Mouse (Mus musculus) cerebellum, postnatal 14 days (tissue): ENCODE measurements around the gene Defb46.

ENCODE experiments used
- DNase-seq, 2 experiments: peaks; one replicate each; pipeline ENCODE4 v3.0.0; 2021; ENCODE audit warnings: mixed read lengths in 2 of 2

The Defb46 gene

DNA sequence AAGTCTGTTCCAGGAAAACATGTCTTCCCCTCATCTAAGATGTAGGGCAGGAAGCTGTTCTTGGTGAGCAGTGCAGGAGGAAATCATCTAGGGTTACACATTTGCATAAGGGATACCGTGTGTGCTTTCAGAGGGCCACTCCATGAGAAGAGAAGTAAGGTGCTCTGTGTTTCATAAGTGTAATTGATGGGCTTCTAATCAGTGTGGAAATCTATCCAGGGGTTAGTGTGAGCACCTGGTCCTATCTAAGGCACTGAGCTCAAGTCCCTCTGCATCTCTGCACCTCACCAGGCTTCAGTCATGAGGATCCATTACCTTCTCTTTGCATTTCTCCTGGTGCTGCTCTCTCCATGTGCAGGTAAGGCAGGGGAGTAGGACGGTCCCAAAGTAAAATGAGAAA, at the start of gene Defb46:
TSS of gene Defb46 (plus strand) at position 301 of the 400 bp plus-strand sequence.
- no peak for DNase-seq

GRCm38 (mm10) chr8:19225161-19225560, 14.6 kb upstream of the Defb46 start, which contains the start of gene Defb6:
Gene Defb6 (plus strand): TSS chr8:19225478.
- DNase-seq = no peak

GRCm38 (mm10) chr8:19238101-19238500, 1.6 kb upstream of the Defb46 start:
- no peak for DNase-seq

DNA sequence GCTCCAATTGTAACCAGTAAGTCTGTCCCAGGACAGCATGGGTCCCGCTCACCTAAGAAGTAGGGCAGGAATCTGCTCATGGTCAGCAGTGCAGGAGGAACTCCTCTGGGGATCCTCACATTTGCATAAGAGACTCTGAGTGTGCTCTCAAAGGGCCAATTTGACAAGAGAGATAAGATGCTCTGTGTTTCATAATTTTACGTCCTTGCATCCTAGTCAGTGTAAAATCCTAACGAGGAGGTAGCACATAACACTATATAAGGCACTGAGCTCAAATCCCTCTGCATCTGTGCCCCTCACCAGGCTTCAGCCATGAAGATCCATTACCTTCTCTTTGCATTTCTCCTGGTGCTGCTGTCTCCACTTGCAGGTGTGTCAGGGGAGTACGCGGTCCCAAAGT, 7.6 kb downstream of the Defb46 start, which contains the start of gene Defb5:
TSS of gene Defb5 (plus strand) at position 301 of the 400 bp plus-strand sequence.
- DNase-seq = no peak

DNA sequence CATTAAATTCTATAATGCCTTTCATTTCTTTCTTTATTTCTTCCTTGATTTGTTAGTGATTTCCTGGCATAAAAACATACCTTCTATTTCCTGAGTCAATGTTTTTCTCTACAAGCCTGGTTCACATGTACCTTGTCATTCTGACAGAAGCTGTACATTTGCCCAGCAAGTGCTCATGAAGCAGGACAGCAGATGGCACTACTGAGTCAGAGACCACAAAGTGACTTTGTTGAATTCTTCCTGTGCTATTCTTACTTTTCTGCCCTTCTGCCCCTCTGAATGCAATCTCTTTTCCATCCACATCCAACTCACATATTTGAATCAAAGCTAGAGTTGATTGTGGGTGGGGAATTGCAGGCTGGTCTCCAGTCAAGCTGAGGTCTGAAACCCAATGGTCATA, 18.4 kb downstream of the Defb46 start:
- no peak for DNase-seq

DNA sequence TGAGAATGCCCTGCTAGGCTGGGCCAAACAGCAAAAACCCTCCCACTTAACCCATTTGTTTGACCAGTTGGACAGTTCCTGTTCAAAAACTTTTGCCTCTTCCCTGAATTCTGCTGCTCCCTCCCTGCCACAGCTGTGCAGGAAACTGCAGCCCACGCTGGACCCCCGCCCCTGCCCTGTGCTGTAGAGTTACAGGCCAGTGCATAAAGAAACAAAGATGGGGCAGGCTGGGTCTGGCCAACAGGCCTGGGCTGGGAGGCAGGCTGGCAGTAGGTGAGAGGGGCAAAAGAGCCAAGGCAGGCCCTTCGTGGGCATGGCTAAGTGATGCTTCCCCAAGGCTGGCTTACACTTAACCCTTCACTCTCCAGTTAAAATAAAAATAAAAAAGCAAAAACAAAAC, 20.0 kb downstream of the Defb46 start:
- DNase-seq = no peak
